Mouse (Mus musculus) liver, embryonic 13.5 days (tissue): ENCODE data around the gene Pphln1. TPM values are rescaled to one million over a fixed set of nuclear protein-coding genes. Genes with fewer than 3 reads are reported as not detected.

Experiments used
- ATAC-seq: fragments of 200-750 bp; cut with Nextera tagmentation; 2 replicates; pipeline ENCODE4 v1.8.0; 2017; ENCODE audit warnings: low read depth, mild to moderate bottlenecking, moderate number of reproducible peaks, moderate library complexity
- DNase-seq: peaks from one replicate; pipeline ENCODE4 v3.0.0; 2022
- H3K27ac ChIP-seq: fragments of 300-500 bp; sonication (generic); 2 replicates; pipeline ENCODE4 v1.5.1; 2015; ENCODE audit warnings: moderate library complexity, mild to moderate bottlenecking, inconsistent platforms
- H3K27me3 ChIP-seq: fragments of 300-500 bp; sonication (generic); 2 replicates; pipeline ENCODE4 v1.6.1; 2015; ENCODE audit warnings: mild to moderate bottlenecking, inconsistent platforms
- H3K36me3 ChIP-seq: fragments of 300-500 bp; sonication (generic); 2 replicates; pipeline ENCODE4 v1.6.1; 2015; ENCODE audit warnings: mild to moderate bottlenecking, inconsistent platforms
- H3K4me1 ChIP-seq: fragments of 300-500 bp; sonication (generic); replicated peaks from 2 replicates; pipeline ENCODE4 v1.6.1; 2015; ENCODE audit warnings: inconsistent platforms
- H3K4me2 ChIP-seq: fragments of 300-500 bp; sonication (generic); 2 replicates; pipeline ENCODE4 v1.6.1; 2015; ENCODE audit warnings: inconsistent platforms, mild to moderate bottlenecking, moderate library complexity
- H3K4me3 ChIP-seq: fragments of 300-500 bp; sonication (generic); replicated peaks from 2 replicates; pipeline ENCODE4 v1.5.1; 2015; ENCODE audit warnings: mild to moderate bottlenecking, inconsistent platforms
- H3K9ac ChIP-seq: fragments of 300-500 bp; sonication (generic); 2 replicates; pipeline ENCODE4 v1.6.1; 2015; ENCODE audit warnings: mild to moderate bottlenecking, inconsistent platforms
- H3K9me3 ChIP-seq: fragments of 300-500 bp; sonication (generic); replicated peaks from 2 replicates; pipeline ENCODE4 v1.6.1; 2016; ENCODE audit warnings: inconsistent platforms
- WGBS: fragments of 180-500 bp; shearing (Covaris S2); methylation state at CpG from one replicate; pipeline ENCODE4 v1.1.7; 2015; ENCODE audit not compliant: insufficient replicate concordance; 5-methylcytosine and 5-hydroxymethylcytosine counted together
- polyA plus RNA-seq: library from polyadenylated mRNA; unstranded; fragments of >200 nt; fragmentation: Nextera tagmentation; extraction: Ambion mirVana; gene quantifications from 2 replicates; pipeline ENCODE4 v1.2.1, GENCODE M21; 2015

The Pphln1 gene
- polyA plus RNA-seq, 1 experiment from 2014 or later = 23.2 TPM

DNA sequence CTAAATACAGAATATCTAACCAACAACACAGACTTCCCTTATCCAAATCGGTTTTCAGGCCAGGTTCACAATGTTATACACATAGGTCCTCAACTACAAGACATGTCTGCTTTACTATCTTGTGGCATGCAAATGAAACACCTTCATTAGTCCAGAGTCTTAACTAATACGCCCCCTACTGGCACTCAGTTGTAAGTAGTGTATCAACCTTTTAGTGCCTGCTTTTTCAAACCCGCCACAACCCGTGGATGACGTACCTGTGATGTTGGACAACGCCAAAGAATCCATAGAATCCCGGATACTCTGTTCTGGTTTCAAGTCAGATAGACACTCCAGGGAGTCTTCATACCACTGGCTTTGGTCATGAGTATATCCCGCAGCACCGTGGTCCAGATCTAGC lies 104.6 kb downstream of the Pphln1 start:
- H3K27ac ChIP-seq = no peak overlapping the region
- H3K4me1 ChIP-seq = no peaks in the 10 kb centered on the region
- peaks cover 76% of the 10 kb centered on the region for H3K36me3 ChIP-seq
- ATAC-seq (no peak), DNase-seq (no peak)
- no peak overlapping the region for H3K9ac ChIP-seq
- no peaks in the 10 kb centered on the region for H3K9me3 ChIP-seq
- no peaks in the 10 kb centered on the region for H3K27me3 ChIP-seq
- H3K4me3 ChIP-seq = no peak overlapping the region
- WGBS = 87% methylated on average over 9 of the region's 9 CpGs
- no peak overlapping the region for H3K4me2 ChIP-seq

DNA sequence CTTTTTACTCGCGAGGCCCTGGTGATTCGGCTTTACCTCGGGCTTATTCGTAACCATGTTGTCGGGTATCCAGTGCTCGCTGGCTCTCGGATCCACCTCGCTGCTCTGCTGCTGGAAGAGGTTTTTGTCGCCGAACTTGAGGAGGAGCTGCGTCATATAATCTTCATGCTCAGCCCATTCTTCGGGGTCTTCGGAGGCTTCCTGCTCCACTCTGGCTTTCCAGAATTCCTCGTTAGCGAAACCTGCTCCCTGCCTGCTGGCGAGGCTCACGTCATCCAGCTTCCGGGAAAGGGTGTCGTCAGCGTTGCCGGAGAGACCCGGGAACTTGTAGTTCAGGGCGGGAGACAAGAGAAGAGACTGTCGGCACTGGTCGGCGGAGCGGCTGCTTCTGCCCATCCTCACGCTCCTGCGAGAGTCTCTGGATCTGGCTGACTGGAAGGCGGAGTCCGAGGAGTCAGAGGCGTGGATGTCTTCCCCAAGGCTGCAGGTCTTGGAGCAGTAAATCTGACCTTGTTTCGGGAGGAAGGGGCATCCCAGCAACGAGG lies 105.1 kb downstream of the Pphln1 start:
- Histone ChIP-seq H3K9me3 (no peaks in the 10 kb centered on the region), H3K27me3 (no peaks in the 10 kb centered on the region), H3K36me3 (peaks cover 74% of the 10 kb centered on the region), H3K9ac (no peak overlapping the region), H3K27ac (no peak overlapping the region), H3K4me2 (no peak overlapping the region), H3K4me1 (no peaks in the 10 kb centered on the region), H3K4me3 (no peak overlapping the region)
- ATAC-seq (no peak), DNase-seq (no peak)
- 88% methylated on average over 35 of the region's 35 CpGs for WGBS

- H3K4me1 ChIP-seq = no peaks in the 10 kb centered on the region
- 90% methylated on average over 17 of the region's 17 CpGs for WGBS
These were observed 106.7 kb downstream of the Pphln1 start for GRCm38 (mm10) chr15:93504808-93505207.

DNA sequence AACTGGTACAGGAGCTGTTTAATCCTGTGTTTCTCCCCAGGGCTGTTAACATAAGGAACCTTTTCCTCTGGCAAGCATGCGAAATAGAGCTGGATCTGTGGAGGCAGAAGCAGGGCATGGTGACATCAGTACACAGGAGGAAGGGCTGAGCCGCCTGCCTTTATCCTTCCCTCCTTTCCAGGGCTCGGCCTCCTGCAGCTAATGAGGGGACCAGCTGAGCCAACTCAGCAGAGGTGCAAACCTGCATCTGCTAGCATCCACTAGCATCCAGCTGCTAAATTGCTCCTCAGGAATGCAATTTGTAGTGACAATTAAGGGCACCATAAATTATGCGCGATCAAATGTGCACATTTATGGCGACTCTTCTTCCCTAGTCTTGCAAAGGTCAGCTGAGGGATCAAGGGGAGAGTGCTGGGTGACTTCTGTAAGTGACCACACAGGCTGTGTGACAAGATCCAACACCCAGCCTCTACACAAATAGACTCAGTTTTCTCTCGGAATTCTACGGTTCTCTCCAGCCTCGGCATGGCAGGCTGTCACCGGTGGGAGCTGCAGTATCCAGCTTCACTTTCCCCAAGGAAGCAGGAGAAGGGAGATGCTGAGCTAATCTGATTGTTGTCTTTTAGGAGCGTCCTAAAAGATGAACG lies 112.7 kb downstream of the Pphln1 start:
- Histone ChIP-seq H3K4me3 (no peak overlapping the region), H3K4me2 (no peak overlapping the region), H3K9ac (no peak overlapping the region), H3K27me3 (no peaks in the 10 kb centered on the region), H3K36me3 (peaks cover 24% of the 10 kb centered on the region), H3K9me3 (no peaks in the 10 kb centered on the region), H3K4me1 (peaks cover 15% of the 10 kb centered on the region), H3K27ac (no peak overlapping the region)
- 67% methylated on average over 12 of the region's 12 CpGs for WGBS
- no peak for DNase-seq
- no peak for ATAC-seq

More at GRCm38 (mm10) chr15:93504808-93505207, 106.7 kb downstream of the Pphln1 start:
- Histone ChIP-seq H3K4me2 (no peak overlapping the region), H3K9ac (no peak overlapping the region), H3K27me3 (no peaks in the 10 kb centered on the region), H3K4me3 (no peak overlapping the region), H3K36me3 (peaks cover 72% of the 10 kb centered on the region), H3K9me3 (no peaks in the 10 kb centered on the region), H3K27ac (no peak overlapping the region)
- DNase-seq = no peak
- no peak for ATAC-seq

GRCm38 (mm10) chr15:93512437-93512836 lies 114.3 kb downstream of the Pphln1 start:
- H3K4me2 ChIP-seq = no peak overlapping the region
- no peak for ATAC-seq
- peaks cover 2% of the 10 kb centered on the region; the same call in 1 of the 2 replicates for H3K27me3 ChIP-seq
- no peak for DNase-seq
- H3K9me3 ChIP-seq = no peaks in the 10 kb centered on the region
- H3K27ac ChIP-seq = no peak overlapping the region
- H3K4me1 ChIP-seq = peaks cover 22% of the 10 kb centered on the region
- peaks cover 20% of the 10 kb centered on the region for H3K36me3 ChIP-seq
- H3K9ac ChIP-seq = no peak overlapping the region
- 60% methylated on average over 9 of the region's 9 CpGs for WGBS
- no peak overlapping the region for H3K4me3 ChIP-seq

DNA sequence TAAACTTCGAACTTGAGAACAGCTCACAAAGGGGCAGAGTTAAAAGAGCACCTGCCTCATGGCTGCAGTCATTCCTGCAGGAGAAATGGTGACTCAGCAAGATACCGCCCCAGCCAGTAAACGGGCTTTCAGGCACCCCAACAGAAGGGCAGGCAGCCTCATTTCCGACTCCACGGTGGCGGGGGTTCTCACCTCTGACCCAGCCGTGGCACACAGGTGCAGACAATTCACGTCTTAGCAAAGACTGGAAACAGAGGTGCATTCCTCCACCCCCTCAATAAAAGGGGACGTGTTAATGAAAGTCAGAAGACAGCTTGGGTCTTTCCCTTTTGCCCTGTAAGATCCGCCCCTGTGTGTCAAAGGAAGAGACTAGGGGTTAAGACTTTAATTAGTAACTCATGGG lies 115.8 kb downstream of the Pphln1 start:
- H3K4me2 ChIP-seq = peak overlapping the region; percentile 57
- peaks cover 37% of the 10 kb centered on the region for H3K4me1 ChIP-seq
- ATAC-seq (peak; percentile 54; the same call in 1 of the 2 replicates), DNase-seq (peak; percentile 23)
- peaks cover 16% of the 10 kb centered on the region for H3K27me3 ChIP-seq
- peaks cover 6% of the 10 kb centered on the region for H3K36me3 ChIP-seq
- H3K4me3 ChIP-seq = peak overlapping the region; percentile 40
- H3K9ac ChIP-seq = peak overlapping the region; percentile 49; the same call in 1 of the 2 replicates
- no peaks in the 10 kb centered on the region for H3K9me3 ChIP-seq
- H3K27ac ChIP-seq = no peak overlapping the region
- WGBS = 6% methylated on average over 10 of the region's 10 CpGs

GRCm38 (mm10) chr15:93515316-93515715 lies 117.2 kb downstream of the Pphln1 start:
- Histone ChIP-seq H3K27ac (no peak overlapping the region), H3K9ac (no peak overlapping the region), H3K4me2 (no peak overlapping the region), H3K9me3 (no peaks in the 10 kb centered on the region), H3K27me3 (peaks cover 29% of the 10 kb centered on the region), H3K4me3 (no peak overlapping the region), H3K4me1 (peaks cover 50% of the 10 kb centered on the region), H3K36me3 (peaks cover 3% of the 10 kb centered on the region; the same call in 1 of the 2 replicates)
- no peak for DNase-seq
- ATAC-seq = no peak
- WGBS = 75% methylated on average over 9 of the region's 9 CpGs

DNA sequence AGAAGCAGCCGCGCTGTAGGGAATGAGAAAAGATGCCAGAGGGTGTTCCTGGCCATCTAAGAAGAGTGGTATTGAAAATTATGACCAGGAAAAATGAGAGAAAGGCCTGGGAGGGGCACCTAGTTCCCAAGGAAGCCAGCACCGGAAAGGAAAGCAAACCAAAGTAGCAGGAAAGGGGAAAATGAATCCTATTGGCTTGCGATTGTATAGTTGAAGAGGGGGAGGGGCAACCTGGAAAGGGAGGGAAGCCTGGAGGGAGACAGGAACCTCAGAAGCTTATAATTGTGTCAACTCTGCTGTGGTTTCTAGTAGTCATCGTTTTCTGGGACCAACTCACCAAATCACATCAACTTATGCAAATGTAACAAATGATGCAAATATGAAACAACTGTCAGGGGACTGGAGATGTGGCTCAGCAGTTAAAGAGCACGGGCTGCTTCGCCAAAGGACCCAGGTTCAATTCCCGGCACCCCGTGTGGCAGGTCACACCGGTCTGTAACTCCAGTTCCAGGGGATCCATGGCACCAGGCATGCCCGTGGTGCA lies 118.9 kb downstream of the Pphln1 start:
- Histone ChIP-seq H3K4me1 (peaks cover 68% of the 10 kb centered on the region), H3K9me3 (no peaks in the 10 kb centered on the region), H3K27ac (no peak overlapping the region), H3K4me3 (no peak overlapping the region), H3K36me3 (no peaks in the 10 kb centered on the region), H3K4me2 (no peak overlapping the region), H3K27me3 (peaks cover 47% of the 10 kb centered on the region), H3K9ac (no peak overlapping the region)
- ATAC-seq = no peak
- 66% methylated on average over 11 of the region's 11 CpGs for WGBS
- no peak for DNase-seq

DNA sequence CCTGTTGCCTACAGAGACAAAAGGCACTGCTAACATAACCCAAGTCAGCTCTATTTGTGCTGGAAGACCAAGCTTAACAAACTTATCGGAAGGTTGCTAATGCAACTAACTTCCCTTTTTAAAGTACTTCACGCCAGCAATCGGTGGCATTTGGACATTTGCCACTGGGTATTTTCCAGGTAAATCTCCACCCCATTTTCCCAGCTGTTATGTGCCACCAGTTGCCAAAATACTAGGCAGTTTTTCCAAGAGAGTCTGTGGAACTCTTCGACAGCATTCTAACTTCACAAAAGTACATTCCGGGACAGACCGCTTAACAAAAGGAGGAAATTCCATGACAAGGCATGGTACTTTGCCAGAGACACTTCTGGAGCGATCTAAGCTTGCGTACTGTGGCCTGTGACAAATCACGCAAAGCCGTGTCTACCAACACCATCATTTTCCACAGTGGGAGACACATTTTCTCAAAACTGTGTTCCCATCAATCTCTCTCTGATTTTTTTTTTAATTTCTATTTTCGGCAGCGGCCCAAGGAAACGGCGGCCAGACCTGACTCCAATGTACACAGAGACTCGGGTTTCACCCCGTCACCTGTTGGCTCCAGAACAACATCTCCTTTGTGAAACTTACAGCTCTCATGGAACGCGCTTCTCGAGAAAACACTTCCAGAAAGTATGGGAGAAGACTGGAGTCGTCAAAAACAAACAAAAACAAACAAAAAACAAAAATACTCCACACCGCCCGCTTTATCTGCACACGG lies 120.2 kb downstream of the Pphln1 start:
- WGBS = 3% methylated on average over 23 of the region's 23 CpGs
- Histone ChIP-seq H3K9ac (peak overlapping the region; percentile 71), H3K4me2 (peak overlapping the region; percentile 95), H3K9me3 (no peaks in the 10 kb centered on the region), H3K4me1 (peaks cover 73% of the 10 kb centered on the region), H3K4me3 (peak overlapping the region; percentile 73), H3K27me3 (peaks cover 49% of the 10 kb centered on the region), H3K36me3 (no peaks in the 10 kb centered on the region), H3K27ac (no peak overlapping the region)
- ATAC-seq = no peak
- DNase-seq = no peak

GRCm38 (mm10) chr15:93518941-93519835 lies 121.0 kb downstream of the Pphln1 start:
- WGBS = under 1% methylated on average over 85 of the region's 85 CpGs
- no peaks in the 10 kb centered on the region for H3K9me3 ChIP-seq
- DNase-seq (peak; percentile 64), ATAC-seq (peak; percentile 89)
- H3K4me1 ChIP-seq = peaks cover 66% of the 10 kb centered on the region
- H3K36me3 ChIP-seq = no peaks in the 10 kb centered on the region
- peaks cover 49% of the 10 kb centered on the region for H3K27me3 ChIP-seq
- peak overlapping the region; percentile 71 for H3K9ac ChIP-seq
- peak overlapping the region; percentile 73 for H3K4me3 ChIP-seq
- peak overlapping the region; percentile 43; the same call in 1 of the 2 replicates for H3K27ac ChIP-seq
- peak overlapping the region; percentile 95 for H3K4me2 ChIP-seq
